Mouse (Mus musculus) adrenal gland, adult (tissue): ENCODE data around the gene Olfr316.
"Not testable (repeated sequence)": the region's sequence is repeated elsewhere in the genome, so short reads cannot be mapped to it uniquely, and the experiment has no call there.

Experiments used
- DNase-seq, 2 experiments: peaks; one replicate each; pipeline ENCODE4 v3.0.0; 2022 to 2023; ENCODE audit warnings: low spot score in 1 of 2; ENCODE audit not compliant: inconsistent age in 2 of 2

Olfr316 gene

DNA sequence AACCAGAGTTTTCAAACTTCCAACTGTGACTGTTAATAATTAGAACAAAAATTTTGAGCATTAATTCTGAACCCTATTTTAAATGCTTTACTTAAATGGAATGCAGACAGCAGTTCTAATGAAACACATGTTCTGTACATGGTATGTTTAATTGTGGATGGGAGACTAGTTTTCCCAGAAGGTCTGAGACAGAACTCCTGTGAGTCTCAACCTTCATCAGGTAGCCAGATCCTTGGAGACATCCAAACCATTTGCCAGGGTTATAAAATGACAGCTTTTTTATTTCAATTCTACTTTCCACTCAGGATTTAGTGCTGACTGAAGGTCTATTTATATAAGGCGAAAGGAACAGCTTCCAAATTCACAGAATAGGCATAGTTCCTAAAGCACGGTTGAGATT lies at the start of gene Olfr316:
Olfr316 (plus strand) TSS at position 301 of the 400 bp plus-strand sequence.
- DNase-seq, result no peak

DNA sequence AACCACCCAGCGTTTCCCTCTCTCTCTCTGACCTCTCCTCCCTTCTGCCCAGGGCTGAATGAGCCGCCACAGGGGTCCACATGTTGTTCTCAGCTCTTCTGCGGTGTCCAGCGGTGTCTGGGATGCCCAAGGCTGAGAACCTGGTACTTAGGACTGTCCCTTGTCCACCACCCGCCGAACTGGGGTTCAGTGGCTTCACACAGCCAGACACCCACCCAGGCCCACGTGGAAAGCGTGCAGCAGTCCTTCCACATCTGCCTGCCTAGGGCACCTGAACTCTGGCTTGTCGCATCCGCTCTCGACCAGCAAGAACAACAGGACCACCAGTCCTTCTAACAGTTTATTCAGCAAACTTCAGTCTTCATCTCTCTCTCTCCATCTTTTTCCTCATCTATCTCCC lies 43.4 kb upstream of the Olfr316 start:
- no peak for DNase-seq

DNA sequence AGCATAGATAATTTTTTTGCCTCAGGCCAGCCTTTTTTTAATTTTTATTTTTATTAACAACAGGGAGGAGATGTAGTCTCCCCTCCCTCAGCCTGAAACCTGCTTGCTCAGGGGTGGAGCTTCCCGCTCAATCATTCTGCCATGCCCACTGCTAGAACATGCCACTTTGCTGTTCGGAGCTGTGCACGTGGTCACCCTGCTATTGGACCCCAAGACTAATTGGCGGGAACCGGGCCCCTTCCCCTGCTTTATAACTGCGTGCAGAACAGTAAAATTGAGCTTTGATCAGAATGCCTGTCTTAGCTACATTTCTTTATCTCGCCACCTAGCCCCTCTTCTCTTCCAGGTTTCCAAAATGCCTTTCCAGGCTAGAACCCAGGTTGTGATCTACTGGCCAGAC lies 34.8 kb upstream of the Olfr316 start:
- not testable (repeated sequence) for DNase-seq

DNA sequence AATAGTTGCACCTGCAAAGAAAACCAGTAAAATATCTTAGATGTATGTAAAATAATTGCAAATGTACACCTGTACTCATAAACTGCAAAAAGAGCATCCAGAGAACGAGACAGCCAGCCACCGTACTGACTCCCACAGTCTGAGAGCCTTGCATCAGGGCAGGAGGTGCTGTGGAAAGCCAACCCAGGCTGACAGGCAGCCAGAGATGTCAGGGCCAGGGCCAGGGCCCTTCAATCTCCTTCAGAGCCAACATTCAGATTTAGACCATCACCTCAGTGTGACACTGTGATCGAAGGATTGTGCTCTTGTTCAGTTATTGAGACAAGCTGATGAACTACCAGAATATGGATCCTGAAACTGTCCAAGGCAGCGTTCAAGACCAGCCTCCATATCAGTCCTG lies 32.8 kb upstream of the Olfr316 start:
- no peak for DNase-seq

DNA sequence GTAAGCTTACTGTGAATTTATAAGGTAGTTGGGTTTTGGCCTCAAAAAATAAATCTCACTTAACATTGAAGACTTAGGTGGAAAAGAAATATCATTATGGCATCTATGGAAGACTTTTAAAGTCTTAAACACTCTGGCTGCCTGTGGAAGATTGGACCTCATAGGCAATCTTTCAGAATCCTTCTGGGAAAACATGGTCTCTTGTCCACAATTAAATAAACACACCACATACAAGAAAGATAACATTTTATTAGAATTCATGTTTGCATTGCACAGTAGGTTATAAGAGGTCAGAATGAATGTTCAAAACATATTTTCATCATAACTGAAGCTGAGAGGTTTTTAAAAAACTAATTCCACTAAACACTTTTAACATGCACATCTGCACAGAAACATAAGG lies 28.6 kb upstream of the Olfr316 start, which contains the start of gene Olfr318:
Olfr318 (minus strand) TSS at position 101 of the 400 bp plus-strand sequence.
- DNase-seq, result no peak

DNA sequence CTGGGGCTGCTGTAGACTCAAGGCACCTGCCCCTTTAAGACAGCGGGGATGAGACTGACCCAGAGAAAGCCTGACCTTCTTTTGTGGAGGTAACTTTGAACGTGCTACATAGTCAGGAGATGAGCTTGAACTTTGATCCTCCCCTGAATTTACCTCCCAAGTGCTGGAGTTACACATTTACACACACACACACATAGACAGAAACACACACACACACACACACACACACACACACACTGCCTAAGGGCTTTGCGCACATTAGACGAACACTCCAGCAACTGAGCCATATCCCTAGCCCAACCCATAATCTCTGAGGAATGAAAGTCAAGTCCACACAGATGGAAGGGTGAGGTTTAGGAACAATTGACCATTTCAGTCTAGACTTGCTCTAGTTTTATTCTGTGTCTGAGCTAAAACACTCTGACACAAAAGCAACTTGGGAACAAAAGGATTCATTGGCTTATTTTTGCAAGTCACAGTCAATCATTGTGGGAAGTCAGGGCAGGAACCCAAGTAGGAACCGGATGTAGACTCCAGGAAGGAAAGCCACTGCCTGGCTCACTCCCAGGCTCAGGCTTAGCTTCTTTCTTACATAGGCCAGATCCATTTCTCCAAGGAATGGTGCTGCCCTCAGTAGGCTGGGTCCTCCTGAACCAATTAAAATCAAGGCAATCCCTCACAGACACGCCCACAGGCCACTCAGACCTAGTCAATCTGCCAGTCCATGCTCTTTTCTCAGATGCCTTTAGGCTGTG lies 24.5 kb upstream of the Olfr316 start:
- DNase-seq, result not testable (repeated sequence)

DNA sequence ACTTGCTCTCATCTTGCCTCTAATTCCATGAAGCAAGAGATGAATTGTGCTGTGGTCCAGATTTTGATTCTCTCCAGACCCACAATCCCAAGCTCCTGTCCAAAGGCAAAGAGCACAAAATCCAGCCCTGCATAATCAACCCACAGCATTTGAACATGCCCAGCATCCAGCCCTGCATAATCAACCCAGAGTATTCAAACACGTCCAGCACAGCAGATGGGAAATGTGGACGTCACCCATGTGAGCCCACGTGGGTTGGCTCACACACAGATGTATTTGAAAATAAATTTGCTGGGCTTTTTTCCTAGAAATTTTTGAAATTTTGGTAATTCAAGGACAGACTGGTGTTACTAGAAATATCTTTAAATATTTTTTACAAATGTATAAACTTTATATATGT lies 19.2 kb upstream of the Olfr316 start:
- DNase-seq, result no peak

DNA sequence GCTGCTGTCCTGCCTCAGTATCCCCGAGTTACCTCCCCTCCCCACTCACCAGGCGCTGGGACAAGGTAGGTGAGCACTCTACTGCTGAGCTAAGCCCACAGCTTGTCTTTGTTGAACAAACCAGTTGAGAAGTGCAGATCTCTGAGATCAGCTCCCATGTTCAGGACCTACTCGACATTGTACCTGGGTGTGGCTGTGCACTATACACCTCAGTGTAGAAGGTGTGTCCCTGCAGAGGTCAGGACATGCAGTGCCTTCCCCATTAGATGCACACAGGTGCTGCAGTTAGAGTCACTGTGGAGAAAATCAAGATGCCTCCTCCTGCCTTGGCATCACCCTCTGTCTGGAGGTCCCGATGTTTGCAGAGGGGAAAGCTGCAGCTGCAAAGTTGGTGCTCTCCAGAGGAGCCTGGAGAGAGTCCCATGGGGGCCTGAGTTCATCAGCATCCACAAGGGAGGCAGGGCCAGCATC lies 13.7 kb upstream of the Olfr316 start, which contains the start of gene Olfr317:
Olfr317 (minus strand) TSS at position 421 of the 471 bp plus-strand sequence.
- DNase-seq, result no peak

DNA sequence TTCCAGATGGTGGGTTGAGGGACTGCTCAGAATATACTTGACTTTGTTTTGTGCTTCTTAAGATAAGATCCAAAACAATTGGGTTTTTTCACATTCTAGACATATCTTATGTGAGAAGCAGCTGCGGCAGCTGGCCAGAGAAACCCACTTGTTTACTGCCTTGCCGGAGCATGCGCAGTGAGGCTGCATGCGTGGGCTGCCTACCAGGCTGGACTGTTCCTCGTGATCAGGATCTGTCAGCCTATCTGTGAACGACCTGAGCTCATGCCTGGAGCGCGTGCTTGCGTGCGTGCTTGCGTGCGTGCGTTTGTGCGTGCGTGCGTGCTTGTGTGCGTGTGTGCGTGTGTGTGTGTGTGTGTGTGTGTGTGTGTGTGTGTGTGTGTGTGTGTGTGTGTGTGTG lies 1.4 kb upstream of the Olfr316 start:
- DNase-seq, result not testable (repeated sequence)

DNA sequence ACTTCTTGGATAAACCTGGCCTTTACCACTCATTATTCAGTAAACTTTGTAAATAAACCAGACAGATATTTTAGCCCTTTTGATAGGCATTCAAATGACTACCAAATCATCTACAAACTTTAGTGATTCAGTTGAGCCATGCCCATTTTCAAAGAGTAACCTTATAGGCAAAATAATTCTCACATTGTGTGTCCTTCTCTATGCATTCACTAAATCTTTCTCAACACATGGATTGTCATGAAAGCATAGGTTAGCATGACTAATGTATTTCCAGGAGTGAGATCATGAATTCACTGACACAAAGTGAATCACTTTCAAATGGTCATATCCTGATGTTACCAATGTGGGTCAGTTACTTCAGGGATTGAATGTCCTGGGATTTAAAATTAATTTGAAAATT lies 20.4 kb downstream of the Olfr316 start, which contains the start of gene Olfr315:
Olfr315 (plus strand) TSS at position 301 of the 400 bp plus-strand sequence.
- DNase-seq, result no peak

DNA sequence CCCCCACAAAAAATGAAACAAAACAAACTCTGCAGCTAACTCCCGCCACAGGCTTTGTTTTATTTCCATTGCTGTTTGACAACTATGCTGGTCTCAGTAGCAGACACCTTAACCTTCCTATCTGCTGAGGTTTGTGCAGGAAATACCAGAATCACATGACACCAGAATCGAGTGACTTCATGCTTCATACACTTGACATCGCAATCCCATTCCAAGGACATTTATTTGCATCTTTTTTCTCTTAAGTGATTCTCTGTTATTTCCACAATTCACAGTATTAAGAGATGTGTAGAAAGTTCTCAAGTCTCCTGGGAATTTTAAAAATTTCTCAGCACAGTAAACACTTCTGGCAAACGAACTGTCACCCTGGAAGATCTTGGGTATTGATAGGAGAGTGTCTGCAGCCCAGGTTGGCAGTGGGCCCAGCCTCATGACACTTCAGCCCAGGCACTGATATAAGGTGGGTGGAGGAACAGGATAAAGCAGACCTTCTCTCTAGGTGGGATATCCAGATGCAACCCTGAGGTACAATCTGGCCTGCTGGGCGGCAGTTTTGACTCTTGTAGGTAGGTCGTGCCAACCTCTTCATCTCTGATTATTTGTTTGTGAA lies 30.1 kb downstream of the Olfr316 start, which contains the start of gene Olfr314:
Olfr314 (plus strand) TSS at position 473 of the 610 bp plus-strand sequence.
- no peak for DNase-seq

DNA sequence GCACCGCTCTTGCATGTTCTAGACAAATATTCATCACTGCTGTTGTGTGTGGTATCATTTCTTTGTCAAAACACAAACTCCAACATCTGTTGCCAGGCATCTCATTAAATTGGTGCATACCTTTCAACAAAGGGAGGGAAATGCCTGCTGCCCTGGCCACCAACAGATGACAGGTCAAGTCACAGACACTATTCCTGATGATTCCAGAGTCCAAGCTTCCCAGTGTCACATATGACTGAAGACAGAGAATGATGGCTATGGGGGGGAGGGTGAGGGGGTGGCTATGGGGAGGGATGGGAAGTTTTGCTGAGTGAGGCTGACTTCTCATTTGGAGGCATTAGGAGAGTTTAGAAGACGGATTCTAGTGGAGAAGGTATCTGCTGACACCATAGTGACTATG lies 31.6 kb downstream of the Olfr316 start:
- no peak for DNase-seq

DNA sequence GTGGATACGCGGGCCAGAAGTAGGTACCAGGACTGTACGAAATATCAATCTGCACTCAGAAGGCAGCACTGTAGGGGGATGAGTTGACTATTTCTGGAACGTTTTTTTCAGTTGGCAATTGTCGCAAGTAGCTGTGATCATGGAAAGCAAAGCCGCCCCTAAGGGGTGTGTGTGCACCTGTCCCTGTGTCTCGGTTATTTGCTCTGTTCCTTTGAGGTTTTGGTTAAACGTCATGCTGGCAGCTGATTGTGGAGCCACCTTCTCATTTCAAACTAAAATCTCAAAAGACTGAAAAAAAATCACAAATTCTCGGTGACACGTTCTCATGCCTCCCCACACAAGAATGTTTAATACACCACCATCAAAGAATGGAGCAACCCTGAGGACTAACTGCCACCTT lies 35.1 kb downstream of the Olfr316 start:
- DNase-seq, result no peak

DNA sequence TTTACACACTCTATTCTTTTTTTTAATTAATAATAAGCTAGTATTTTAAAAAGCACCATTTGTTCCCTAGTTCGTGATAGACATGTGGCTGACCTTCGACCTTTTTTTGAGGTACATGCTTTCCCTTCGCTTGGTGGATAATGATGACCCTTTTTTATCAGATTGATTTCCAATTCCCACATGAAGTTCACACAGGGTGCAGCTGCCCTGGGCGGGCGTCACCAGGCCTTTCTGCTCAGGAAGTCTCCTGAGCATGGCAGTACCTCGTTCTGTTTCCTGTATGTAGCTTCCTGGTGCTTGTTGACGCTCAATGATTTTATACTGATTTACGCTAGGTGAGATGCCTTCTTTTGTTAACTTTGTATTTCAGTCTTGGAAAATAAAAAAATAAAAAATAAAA lies 35.8 kb downstream of the Olfr316 start:
- no peak for DNase-seq

DNA sequence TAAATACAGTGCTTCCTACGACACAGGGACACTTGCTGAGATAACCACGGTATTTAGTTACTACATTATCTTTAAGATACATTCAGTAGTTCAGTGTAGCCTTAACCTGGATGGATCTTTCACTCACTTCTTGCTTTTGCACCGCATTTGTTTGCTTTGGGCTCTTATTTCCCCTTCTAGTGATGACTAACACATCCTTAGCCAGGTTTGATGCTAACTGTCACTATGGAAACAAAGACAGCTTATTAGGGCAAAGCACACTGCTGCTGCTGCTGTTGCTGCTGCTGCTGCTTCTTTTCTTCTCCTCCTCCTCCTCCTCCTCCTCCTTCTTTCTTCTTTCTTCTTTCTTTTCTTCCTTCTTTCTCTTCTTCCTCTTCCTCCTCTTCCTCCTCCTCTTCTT lies 37.0 kb downstream of the Olfr316 start:
- no peak for DNase-seq

DNA sequence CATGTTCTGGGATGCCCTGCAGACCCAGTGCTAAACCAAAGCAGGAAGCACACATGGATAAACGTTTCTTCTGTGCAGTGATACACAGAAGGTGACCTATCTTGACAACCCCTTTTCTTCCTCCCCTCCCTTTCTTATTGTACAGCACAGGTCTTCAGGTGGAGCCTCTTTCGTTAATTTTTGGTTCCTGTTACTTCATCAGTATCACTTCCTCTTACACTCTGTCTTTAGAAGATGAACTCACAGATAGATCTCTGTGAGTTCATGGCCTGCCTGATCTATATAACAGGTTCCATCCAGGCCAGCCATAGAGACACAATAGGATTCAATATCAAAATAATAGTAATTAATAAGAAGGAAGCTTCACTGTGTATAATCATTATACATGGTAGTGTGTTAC lies 37.5 kb downstream of the Olfr316 start:
- DNase-seq, result no peak

DNA sequence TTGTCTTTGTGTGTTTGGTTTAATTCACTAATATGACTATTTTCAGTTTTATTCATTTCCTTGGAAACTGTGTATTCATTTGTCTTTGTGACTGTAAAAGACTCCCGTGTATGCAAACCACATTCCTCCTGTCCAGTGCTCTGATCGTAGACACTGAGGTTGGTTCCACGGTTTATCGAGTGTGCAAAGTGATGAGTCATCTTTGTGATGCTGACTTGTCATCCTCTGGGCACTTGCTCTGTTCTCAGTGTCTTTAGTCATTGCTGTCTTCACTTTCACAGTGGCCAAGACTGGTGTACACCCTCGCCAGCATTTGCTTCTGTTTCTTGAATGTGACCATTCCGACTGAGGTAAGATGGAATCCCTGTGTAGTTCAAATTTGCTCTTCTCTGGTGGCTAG lies 38.1 kb downstream of the Olfr316 start:
- DNase-seq, result no peak

DNA sequence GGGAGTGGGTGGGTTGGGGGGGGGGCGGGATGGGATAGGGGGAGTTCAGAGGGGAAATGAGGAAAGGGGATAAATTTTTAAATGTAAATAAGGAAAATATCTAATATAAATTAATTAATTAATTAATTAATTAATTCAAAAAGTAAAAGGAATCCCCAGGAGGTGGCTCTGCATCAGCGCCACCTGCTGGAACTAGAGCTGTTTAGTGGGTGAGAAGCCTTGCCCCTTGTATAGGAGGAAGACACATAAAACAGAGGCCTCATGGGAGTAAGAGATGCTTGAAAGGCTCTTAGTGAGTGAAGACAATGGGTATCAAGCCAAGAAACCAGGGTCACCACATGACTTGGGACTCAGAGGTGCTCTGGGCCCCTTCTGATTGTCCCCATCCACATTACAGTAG lies 43.3 kb downstream of the Olfr316 start:
- no peak for DNase-seq

DNA sequence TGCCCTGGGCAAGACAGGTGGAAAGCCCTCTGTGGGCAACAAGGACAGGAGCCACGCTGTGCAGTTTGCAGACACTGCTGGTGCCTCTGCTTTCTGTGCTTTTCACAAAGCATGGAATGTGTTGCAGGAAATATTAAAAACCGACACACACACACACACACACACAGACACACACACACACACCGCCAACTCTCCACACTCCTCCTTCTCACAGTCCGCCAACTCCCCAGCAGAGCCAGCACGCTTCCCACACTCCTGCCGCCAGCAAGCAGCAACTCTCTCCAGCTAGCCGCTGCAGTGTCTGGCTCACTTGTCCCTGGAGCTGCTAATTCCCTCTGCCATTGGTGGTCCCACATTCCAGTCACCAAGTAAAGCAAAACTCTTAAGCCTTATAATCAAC lies 44.3 kb downstream of the Olfr316 start:
- no peak for DNase-seq

DNA sequence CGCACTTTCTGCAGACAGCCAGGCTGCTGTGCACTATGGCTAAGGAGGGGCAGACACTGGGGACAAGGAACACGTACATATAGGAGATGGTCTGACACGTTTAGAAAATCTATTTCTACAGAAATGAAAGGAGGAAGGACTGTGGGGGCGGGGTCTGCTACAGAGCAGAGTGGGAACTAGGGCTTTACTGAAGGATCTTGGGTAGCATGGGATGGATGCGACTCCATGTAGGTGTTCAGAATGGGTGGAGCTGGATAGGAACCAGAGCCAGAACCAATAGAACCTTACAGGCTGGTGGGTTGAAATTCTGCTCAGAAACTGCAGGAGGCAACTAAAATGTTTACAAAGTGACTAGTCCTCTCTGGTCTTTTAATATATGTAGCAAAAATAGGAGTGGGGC lies 47.2 kb downstream of the Olfr316 start:
- no peak for DNase-seq

DNA sequence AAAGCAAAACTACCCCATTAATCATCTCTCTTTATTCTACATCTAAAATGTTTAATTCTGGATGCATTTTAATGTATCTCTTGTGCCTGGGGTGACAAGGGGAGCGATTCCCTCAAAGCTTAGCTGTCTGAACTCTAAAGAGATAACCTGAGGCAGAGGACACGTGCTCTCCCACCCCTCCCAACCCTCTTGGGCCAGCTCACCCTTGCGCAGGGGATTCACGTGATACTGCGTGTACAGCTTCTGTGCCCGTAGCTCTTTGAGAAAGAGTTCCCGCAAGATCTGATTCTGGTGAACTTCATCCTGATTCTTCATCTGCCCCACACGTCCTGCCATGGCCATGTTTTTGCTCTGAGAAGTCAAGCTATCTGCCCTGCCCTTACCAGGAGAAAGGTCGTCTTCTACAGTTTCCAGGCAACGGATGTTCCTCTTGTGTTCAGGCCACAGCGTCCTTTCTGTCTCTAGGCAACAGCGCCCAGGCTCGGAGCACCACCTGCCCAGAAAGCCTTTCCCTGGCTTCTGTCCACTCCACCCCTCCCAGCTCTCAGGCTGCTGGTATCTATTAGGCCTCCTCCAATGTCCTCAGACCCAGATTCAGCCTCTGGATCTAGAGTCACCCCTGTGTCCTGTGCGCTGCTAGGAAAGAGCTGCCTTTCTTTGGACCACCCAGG lies 49.2 kb downstream of the Olfr316 start, which contains the start of gene Fam183b:
Fam183b (minus strand) TSS at position 403 of the 671 bp plus-strand sequence.
- peak; percentile 24 to 41 for DNase-seq

DNA sequence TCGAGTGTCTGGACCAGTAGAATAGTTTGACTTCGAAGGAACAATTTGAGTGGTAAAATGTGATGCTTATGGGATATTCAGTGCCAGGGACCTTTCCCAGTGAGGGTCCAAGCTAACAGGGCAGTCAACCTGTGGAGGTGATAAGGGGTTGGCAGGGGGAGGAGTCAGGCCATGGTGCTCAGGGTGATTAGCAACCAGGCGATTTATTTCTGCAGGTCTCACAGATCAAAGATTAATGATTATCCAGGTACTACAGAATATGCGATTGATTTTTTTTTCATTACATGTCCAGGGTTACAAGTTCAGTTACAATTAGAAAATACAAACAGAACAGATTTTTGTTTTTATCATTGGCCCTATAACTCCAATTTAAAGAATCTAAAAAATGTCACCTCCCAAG lies 51.3 kb downstream of the Olfr316 start:
- no peak for DNase-seq
